Mouse (Mus musculus): ENCODE results near the gene Usp29. TPM values are rescaled to one million over a fixed set of nuclear protein-coding genes. Genes with fewer than 3 reads are reported as not detected.

Gene Usp29
- polyA plus RNA-seq, 1 experiment = not detected

DNA sequence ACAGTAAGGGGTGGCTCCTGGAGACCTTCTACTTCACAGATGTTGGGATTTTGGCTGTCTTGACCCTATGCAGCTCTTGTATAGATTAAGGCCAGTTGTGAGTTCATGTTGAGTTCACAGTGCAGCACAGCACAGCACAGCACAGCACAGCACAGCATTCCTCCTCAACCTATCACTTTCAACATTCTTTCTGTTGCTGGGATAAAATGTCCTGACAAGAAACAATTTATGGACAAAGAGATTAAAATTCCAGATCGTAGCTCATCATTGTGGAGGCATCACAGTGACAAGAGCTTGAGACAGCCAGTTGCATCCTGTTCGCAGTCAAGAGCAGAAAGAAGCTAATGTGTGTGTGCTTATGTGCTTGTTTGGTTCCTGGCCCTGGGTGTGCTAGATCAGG lies 93.3 kb downstream of the Usp29 start:
- WGBS = 69% methylated on average over 2 of the region's 2 CpGs
- H3K4me1 ChIP-seq (ENCODE audit: control insufficient read depth, insufficient read depth, low read length) = peaks cover 2% of the 10 kb centered on the region; the same call in 1 of the 2 replicates
- no peak overlapping the region for H3K4me3 ChIP-seq (ENCODE audit: insufficient read depth, low read depth, low read length)
- TF ChIP-seq CTCF (IDR thresholded peaks at IDR 0.05; ENCODE audit: insufficient read depth, low read depth, low read length) (no peak), POLR2A (IDR thresholded peaks at IDR 0.05; ENCODE audit: insufficient read depth, low read depth, low read length) (no peak)
- H3K27ac ChIP-seq (ENCODE audit: insufficient read depth, low read depth, low read length) = no peak overlapping the region

- 91% methylated on average over 11 of the region's 11 CpGs for WGBS
- no peak overlapping the region for H3K4me3 ChIP-seq (ENCODE audit: insufficient read depth, low read depth, low read length)
- no peak for TF ChIP-seq POLR2A (IDR thresholded peaks at IDR 0.05; ENCODE audit: insufficient read depth, low read depth, low read length)
- TF ChIP-seq CTCF (IDR thresholded peaks at IDR 0.05; ENCODE audit: insufficient read depth, low read depth, low read length) = no peak
Observed at GRCm38 (mm10) chr7:6825966-6826647, 95.7 kb downstream of the Usp29 start.

GRCm38 (mm10) chr7:6829148-6829547 lies 98.8 kb downstream of the Usp29 start:
- no peak for TF ChIP-seq POLR2A (IDR thresholded peaks at IDR 0.05; ENCODE audit: insufficient read depth, low read depth, low read length)
- TF ChIP-seq CTCF (IDR thresholded peaks at IDR 0.05; ENCODE audit: insufficient read depth, low read depth, low read length) = no peak
- WGBS = 7% methylated on average over 2 of the region's 2 CpGs
- no peak overlapping the region for H3K4me3 ChIP-seq (ENCODE audit: insufficient read depth, low read depth, low read length)
- peak overlapping the region; percentile 12; the same call in 1 of the 2 replicates for H3K27ac ChIP-seq (ENCODE audit: insufficient read depth, low read depth, low read length)
- H3K4me1 ChIP-seq (ENCODE audit: control insufficient read depth, insufficient read depth, low read length) = no peaks in the 10 kb centered on the region

More at GRCm38 (mm10) chr7:6825966-6826647, 95.7 kb downstream of the Usp29 start:
- Histone ChIP-seq H3K27ac (ENCODE audit: insufficient read depth, low read depth, low read length) (no peak overlapping the region), H3K4me1 (ENCODE audit: control insufficient read depth, insufficient read depth, low read length) (peaks cover 2% of the 10 kb centered on the region; the same call in 1 of the 2 replicates)

DNA sequence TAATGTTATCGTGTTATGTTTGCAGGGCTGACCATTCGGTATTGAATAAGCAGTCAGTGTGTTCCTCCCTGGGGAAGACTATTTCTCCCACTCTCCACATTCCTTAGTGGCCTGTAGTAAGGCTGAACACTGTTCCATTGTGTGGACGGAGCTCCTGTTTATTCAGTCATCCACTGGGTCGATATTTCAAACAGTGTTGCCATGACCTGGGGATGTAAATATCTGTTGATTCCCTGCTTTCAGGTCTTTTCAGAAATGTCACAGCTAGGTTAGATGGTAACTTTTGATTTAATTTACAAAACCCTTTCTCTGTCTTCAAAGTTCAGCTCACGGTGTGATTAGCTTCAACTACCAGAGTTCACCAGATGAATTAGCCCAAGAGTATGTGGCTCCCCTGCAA lies 104.6 kb downstream of the Usp29 start:
- no peak overlapping the region for H3K4me3 ChIP-seq (ENCODE audit: insufficient read depth, low read depth, low read length)
- peaks cover 5% of the 10 kb centered on the region; the same call in 1 of the 2 replicates for H3K4me1 ChIP-seq (ENCODE audit: control insufficient read depth, insufficient read depth, low read length)
- H3K27ac ChIP-seq (ENCODE audit: insufficient read depth, low read depth, low read length) = no peak overlapping the region
- 41% methylated on average over 5 of the region's 5 CpGs for WGBS
- TF ChIP-seq CTCF (IDR thresholded peaks at IDR 0.05; ENCODE audit: insufficient read depth, low read depth, low read length) (no peak), POLR2A (IDR thresholded peaks at IDR 0.05; ENCODE audit: insufficient read depth, low read depth, low read length) (no peak)

GRCm38 (mm10) chr7:6835351-6835750 lies 105.0 kb downstream of the Usp29 start:
- 30% methylated on average over 5 of the region's 5 CpGs for WGBS
- H3K27ac ChIP-seq (ENCODE audit: insufficient read depth, low read depth, low read length) = no peak overlapping the region
- TF ChIP-seq CTCF (IDR thresholded peaks at IDR 0.05; ENCODE audit: insufficient read depth, low read depth, low read length) = no peak
- no peak for TF ChIP-seq POLR2A (IDR thresholded peaks at IDR 0.05; ENCODE audit: insufficient read depth, low read depth, low read length)

GRCm38 (mm10) chr7:6837297-6837925 lies 107.0 kb downstream of the Usp29 start:
- Histone ChIP-seq H3K4me1 (ENCODE audit: control insufficient read depth, insufficient read depth, low read length) (peaks cover 10% of the 10 kb centered on the region; the same call in 1 of the 2 replicates), H3K4me3 (ENCODE audit: insufficient read depth, low read depth, low read length) (no peak overlapping the region), H3K27ac (ENCODE audit: insufficient read depth, low read depth, low read length) (no peak overlapping the region)
- WGBS = 73% methylated on average over 3 of the region's 3 CpGs
- TF ChIP-seq POLR2A (IDR thresholded peaks at IDR 0.05; ENCODE audit: insufficient read depth, low read depth, low read length) = no peak

More at GRCm38 (mm10) chr7:6835351-6835750, 105.0 kb downstream of the Usp29 start:
- Histone ChIP-seq H3K4me3 (ENCODE audit: insufficient read depth, low read depth, low read length) (no peak overlapping the region), H3K4me1 (ENCODE audit: control insufficient read depth, insufficient read depth, low read length) (peaks cover 5% of the 10 kb centered on the region; the same call in 1 of the 2 replicates)

DNA sequence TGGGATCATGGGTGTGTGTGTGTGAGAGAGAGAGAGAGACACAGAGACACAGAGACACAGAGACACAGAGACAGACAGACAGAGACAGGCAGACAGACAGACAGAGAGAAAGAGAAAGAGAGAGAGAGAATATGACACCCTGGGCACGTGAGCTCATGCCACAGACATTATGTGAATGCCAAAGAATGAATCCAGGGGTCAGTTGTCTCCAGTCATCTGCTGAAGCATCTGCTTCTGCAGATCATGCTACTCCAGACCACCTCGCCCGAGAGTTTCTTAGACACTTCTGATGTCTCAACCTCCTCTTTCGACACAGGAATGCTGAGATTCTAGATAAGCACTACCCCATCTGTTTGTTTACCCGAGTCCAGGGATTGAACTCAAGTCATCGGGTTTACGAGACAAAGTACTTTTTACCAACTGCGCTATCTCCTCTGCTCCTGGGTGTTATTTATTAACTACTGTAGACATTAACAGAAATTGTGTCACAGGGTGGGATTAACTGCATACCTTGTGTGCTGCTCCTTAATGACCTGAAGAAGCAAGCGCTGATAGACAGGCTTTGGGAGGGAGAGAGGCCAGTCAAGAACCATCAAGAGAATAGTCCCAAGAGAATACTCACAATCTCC lies 107.7 kb downstream of the Usp29 start:
- 94% methylated on average over 9 of the region's 9 CpGs for WGBS
- TF ChIP-seq CTCF (IDR thresholded peaks at IDR 0.05; ENCODE audit: insufficient read depth, low read depth, low read length) = no peak
- TF ChIP-seq POLR2A (IDR thresholded peaks at IDR 0.05; ENCODE audit: insufficient read depth, low read depth, low read length) = no peak

DNA sequence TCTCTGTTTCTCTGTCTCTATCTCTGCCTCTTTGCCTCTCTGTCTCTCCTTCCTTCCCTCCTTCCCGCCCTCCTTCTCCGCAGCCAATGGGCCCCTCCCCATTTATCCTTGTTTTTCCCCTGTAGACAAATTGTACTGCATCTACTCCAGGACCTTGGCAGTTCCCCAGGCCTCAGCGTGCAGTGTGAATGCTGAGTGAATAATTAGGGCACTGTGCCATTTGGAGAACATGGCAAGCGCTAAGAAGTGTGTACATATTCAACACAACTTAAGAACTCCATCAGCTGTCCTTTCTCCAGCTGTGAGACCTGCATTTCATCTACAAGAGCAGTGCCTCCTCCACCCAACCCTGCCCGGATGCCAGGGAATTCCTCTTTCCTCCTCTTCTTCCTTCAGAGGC lies 110.5 kb downstream of the Usp29 start:
- no peak overlapping the region; the same call in 1 of the 2 replicates for H3K27ac ChIP-seq (ENCODE audit: insufficient read depth, low read depth, low read length)
- 22% methylated on average over 5 of the region's 5 CpGs for WGBS
- TF ChIP-seq POLR2A (IDR thresholded peaks at IDR 0.05; ENCODE audit: insufficient read depth, low read depth, low read length) = no peak
- TF ChIP-seq CTCF (IDR thresholded peaks at IDR 0.05; ENCODE audit: insufficient read depth, low read depth, low read length) = no peak
- H3K4me1 ChIP-seq (ENCODE audit: control insufficient read depth, insufficient read depth, low read length) = 0 out of 2 replicates have a peak, but pooled peaks cover 6% of the 10 kb centered on the region
- H3K4me3 ChIP-seq (ENCODE audit: insufficient read depth, low read depth, low read length) = no peak overlapping the region

More for the DNA sequence above, 107.7 kb downstream of the Usp29 start:
- Histone ChIP-seq H3K4me1 (ENCODE audit: control insufficient read depth, insufficient read depth, low read length) (peaks cover 10% of the 10 kb centered on the region; the same call in 1 of the 2 replicates), H3K4me3 (ENCODE audit: insufficient read depth, low read depth, low read length) (no peak overlapping the region), H3K27ac (ENCODE audit: insufficient read depth, low read depth, low read length) (no peak overlapping the region)

GRCm38 (mm10) chr7:6849495-6849894 lies 119.1 kb downstream of the Usp29 start:
- TF ChIP-seq POLR2A (IDR thresholded peaks at IDR 0.05; ENCODE audit: insufficient read depth, low read depth, low read length) (no peak), CTCF (IDR thresholded peaks at IDR 0.05; ENCODE audit: insufficient read depth, low read depth, low read length) (no peak)
- 93% methylated on average over 3 of the region's 3 CpGs for WGBS
- Histone ChIP-seq H3K4me1 (ENCODE audit: control insufficient read depth, insufficient read depth, low read length) (peaks cover 8% of the 10 kb centered on the region), H3K27ac (ENCODE audit: insufficient read depth, low read depth, low read length) (no peak overlapping the region), H3K4me3 (ENCODE audit: insufficient read depth, low read depth, low read length) (no peak overlapping the region)
